Mouse (Mus musculus) urinary bladder, postnatal 36 days (tissue): ENCODE data around the gene Kdm2b.

Experiments
- DNase-seq, 2 experiments: peaks; one replicate each; pipeline ENCODE4 v3.0.0; 2022; ENCODE audit warnings: low spot score in 2 of 2, mixed read lengths in 1 of 2

Kdm2b gene

DNA sequence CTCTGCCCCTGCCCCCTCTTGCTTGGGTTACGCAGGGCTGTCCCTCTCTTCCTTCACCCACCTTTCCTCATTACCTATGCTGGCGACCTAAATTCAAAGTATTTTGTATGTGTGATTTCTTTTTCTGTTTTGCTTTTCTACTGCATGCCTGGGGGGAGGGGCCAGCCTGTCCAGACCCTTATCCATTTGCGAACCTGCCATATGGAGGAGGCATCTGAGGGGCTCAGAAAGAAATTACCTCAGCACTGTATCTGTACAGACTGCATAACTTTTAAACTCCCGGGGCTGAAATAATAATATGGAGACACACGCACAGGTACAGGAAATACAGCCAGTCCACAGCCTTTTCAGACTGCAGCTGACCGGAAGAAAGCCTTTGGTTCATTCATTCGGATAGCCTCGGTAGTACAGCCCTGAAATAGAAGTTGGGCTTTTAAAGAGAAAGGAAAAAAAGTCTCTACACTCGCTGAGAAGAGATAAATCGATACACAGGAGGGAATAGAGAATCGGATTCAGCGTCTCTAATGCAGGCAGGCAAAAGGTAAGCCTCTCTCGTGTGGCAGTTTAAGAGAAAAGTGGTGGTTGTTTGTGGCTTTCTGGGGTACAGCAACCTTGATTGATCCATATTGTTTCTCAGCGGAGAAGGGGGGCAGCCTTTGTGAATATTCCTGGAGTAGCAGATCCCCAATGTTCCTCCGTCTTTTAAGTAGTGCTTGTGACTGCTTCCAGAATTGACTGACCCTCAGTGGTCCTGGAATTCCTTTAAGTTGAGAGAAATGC is at the start of gene Kdm2b:
Kdm2b (minus strand) TSS at position 273 of the 780 bp plus-strand sequence.
- DNase-seq, result no peak

DNA sequence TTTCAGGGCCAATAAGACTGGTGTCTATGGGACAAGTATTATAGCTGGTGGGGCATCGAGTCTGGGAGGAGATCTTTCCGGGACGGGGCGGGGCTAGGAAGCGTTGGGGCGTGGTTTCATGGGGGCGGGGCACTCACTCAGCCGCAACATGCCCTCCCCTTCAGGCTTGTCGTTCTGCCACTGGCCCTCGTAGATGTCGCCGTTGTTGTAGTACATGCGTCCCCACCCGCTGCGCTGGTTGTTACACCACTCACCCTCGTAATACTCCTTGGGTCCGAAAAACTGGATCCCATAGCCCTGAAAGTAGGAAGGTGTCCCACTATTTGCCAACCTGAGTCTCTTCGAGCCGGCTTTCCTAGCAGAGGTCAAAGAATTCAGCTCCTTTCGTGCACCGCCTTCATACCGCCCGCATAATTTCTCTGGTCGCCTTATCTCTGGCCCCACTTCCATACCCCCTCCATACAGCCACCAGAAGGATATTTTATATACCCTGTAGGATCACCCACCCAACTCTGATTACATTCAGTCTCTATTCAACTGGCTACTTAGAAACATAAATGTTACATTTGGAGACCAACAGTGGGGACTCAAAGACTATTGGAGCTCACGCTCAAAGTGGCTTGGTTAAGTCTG is 49.6 kb upstream of the Kdm2b start:
- DNase-seq, result peak; percentile 64 to 84

DNA sequence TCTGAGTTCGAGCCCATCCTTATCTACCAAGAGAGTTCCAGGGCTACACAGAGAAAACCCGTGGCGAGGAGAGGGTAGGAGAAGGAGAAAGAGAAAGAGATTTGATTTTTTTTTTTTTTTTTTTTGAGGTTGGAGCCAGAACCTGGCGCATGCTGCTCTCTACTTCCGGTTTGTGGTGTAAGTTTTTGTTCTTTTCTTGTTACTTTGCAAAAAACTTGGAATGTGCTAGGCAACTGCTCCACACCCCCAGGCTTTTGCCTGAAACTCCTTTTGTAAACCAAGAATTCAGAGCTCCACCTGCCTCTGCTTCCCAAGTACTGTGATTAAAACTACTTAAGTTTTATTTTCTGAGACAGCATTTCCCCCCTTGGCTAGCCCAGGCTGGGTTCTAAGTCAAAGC is 48.5 kb upstream of the Kdm2b start:
- no peak for DNase-seq

DNA sequence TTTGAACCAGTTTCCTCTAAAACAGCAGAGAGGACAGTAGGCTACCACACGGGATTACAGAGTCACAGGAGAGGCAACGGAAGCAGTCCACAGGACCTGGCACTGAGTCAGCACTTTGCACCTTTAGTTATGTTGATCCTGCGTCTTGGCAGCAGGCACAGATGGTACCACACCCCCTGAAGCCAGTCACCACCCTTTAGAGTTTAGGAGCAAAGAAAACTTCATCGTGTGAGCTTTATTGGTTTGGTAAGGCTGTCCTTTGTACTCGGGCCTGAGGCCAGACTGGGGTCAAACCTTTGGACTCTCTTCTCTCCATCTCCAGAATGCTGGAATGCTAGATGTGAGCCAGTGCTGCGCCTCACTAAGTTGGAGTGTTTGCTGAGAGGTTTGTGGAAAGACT is 45.9 kb upstream of the Kdm2b start:
- no peak for DNase-seq

DNA sequence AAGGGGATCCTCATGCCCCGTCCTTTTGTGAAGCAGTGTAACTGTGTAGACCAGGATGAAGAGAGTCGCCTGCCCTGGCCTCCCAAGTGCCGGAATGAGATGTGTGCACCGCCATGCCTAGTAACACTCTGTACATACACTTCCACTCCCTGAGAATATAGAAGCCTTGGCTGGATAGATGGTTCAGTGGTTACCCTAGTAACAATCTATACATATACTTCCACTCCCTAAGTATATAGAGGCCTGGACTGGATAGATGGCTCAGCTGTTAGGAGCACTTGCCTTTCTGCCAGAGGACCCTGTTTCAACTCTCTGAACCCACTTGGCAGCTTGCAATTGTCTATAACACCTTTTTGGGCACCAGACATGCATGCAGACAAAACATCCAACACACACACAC is 45.5 kb upstream of the Kdm2b start:
- DNase-seq, result no peak

DNA sequence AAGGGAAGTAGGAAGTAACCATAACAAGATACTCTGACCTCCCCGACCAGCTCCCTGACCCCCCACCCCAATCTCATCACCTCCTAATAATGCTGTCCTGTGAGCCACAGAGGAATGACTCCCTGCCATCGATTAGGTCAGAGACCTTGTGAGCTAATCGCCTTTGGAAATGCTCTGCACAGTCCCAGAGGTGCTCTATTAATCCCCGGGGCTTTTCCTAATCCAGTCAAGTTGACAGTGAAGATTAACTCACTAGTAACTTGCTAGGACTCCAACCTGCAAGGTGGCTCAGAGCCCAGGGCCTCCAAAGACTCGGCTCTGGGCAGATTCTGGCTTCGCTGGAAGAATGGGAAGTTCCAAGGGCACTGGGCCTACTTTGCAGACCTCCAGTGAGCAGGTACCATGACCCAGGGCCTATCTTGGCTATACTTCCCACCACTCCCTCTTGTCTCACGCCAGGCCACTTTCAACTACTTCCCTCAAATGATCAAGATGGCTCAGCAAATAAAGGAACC is 44.1 kb upstream of the Kdm2b start:
- DNase-seq, result no peak

DNA sequence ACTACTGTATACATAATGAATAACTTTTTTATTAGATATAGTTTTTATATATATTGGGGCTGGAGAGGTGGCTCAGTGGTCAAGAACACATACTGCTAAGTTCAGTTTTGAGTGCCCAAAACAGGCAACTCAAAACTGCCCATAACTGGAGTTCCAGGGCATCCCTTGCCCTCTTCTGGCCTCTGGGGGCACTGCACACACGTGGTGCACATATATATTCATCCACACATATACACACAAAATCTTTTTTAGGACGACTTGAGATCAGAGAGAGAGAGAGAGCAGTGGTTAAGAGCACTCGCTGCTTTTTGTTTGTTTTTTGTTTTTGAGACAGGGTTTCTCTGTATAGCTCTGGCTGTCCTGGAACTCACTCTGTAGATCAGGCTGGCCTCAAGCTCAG is 41.7 kb upstream of the Kdm2b start:
- no peak for DNase-seq

DNA sequence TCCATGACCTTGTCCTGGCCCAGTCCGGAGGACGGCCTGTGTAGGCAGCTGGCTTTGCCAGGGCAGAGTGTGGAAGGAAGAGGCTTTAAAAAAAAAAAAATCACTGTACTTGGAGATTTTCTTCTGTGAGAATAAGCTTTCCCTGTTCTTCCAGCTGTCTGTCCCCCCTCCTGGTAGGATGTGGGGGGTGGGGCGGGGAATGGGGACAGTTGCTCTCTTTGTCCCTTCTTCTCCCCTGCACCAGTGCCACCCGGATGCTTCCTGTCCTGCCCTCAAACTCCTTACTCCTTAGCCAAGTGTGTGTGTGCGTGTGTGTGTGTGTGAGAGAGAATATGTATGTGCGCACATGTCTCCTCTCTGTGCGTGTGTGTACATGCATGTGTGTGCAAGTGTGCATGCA is 40.1 kb upstream of the Kdm2b start:
- no peak for DNase-seq

DNA sequence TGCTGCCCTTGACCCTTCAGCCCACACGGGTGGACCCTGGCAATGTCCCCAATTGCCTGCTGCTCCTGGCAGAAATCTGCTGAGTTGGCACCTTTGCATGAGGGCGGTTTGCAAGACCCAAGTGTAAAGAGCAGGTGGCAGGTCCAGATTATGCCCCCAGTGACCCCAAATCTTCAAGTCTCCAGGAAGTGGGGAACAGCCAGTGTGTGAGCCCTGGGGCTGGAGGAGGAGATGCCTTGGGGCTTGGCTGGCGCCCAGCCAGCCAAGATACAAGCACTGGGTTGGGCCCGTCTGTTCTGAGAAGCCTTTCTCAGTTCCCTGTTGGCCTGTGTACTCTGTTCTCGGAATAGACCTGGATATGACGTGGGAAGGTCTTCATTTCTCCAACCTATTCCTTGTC is 37.8 kb upstream of the Kdm2b start:
- DNase-seq, result no peak

DNA sequence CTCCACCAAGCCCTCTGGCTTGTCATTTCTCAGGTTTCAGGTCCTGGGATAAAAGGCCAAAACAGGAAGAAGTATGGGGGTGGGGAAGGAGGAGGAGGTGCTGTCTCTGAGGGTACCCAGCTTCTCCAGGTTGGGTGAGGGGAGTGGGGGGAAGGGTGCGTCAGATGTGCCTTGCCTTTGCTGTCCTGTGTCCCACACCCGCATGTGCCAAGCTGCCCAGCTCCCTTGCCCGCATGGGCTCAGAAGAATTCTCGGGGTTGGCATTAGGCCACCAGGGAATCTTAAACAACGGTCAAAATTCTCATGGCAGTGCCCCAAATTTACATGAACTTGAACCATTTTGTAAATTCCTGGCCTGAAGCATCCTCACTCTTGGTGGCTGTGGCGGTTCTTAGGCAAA is 36.8 kb upstream of the Kdm2b start:
- DNase-seq, result no peak

DNA sequence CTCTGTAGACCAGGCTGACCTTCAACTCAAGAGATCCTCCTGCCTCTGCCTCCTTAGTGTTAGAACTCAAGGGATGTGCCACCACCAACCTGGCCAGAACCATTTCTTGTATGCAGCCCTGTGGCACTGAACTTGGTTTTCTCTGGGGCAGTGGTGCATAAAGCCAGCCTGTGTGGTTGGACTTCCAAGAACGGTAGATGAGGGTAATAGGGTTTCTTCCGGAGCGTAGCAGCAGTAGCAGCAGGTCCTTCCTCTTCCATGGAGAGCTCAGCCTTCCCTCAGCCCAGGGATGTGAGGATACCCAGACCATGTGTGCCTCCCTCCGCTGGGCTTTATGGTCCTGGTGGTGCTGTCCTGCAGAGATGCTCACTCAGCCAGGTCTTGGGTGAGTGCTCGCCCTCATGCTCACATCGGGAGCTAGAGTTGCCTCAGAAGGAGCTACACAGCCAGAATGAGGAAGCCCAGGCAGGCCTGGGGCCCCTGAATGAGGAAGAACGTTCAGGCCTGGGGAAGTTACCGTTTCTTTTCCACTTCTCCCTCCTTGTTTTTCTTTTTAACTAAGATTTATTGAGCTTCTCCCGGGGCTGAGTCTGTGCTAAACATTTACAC is 35.4 kb upstream of the Kdm2b start:
- no peak for DNase-seq

DNA sequence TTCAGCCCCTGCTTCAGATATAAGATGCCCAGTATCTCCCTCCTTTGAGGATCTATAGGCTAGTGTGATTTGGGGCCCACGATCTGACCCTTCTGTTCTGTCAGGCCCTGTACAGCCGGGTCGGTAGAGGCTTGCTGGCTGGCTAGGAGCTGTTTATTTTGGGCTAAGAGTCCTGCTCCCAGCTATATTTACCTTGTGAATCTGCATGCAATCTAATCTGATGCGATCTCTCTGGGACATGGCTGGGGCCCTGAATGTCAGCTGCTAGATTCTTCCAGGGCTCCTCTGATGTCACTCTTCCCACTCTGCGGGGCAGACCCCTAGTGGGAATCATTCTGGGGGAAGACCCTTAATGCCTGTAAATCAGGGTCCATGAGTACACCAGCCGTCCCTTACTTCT is 34.7 kb upstream of the Kdm2b start:
- DNase-seq, result no peak

DNA sequence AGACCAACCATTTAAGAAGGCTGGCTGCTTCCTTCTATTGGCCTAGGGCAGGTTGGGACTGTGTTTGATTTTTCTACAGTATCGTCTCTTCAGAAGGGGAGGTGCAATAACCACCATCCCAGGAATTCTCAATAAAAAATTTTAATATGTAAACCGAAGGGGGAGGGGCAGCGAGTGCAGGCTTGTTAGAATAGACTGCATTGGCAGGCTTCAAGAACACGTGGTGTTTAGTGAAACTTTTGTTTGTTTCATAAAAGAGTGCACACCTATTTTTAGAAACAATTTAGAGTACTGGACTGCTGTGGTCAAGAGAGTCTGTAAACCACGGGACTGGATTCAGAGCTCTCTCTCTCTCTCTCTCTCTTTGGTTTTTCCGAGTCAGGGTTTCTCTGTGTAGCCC is 33.4 kb upstream of the Kdm2b start:
- DNase-seq, result no peak

DNA sequence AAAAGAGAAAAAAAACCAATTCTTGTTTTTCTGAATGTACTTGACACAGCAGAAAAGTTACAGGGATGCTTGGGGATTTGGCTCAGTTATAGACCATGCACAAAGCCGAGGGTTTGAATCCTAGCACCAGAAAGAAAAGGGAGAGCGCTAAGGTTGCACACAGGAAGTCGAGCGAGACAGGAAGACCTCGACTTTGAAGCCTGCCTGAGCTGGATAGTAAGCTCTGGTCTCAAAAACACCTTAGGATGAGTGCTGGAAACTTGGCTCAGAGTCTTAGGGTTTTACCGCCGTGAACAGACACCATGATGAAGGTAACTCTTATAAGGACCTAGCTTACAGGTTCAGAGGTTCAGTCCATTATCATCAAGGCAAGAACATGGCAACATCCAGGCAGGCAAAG is 31.8 kb upstream of the Kdm2b start:
- DNase-seq, result no peak

DNA sequence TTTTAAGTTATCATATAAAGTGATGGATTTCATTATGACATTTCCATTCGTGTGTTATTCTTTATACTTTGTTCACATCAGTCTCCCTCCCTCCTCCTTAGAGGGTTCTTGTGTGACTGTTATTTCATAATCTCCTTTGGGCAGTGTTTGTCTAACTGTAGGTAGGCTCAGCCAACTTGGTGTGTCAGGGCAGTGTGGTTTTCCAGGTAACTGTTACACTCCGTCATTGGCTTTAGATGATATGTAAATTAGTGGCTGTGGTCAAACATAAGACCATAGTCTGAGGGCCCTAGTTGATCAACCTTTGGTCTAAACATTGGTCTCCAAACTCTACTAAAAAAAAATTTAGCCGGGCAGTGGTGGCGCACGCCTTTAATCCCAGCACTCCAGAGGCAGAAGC is 30.8 kb upstream of the Kdm2b start:
- DNase-seq, result no peak

DNA sequence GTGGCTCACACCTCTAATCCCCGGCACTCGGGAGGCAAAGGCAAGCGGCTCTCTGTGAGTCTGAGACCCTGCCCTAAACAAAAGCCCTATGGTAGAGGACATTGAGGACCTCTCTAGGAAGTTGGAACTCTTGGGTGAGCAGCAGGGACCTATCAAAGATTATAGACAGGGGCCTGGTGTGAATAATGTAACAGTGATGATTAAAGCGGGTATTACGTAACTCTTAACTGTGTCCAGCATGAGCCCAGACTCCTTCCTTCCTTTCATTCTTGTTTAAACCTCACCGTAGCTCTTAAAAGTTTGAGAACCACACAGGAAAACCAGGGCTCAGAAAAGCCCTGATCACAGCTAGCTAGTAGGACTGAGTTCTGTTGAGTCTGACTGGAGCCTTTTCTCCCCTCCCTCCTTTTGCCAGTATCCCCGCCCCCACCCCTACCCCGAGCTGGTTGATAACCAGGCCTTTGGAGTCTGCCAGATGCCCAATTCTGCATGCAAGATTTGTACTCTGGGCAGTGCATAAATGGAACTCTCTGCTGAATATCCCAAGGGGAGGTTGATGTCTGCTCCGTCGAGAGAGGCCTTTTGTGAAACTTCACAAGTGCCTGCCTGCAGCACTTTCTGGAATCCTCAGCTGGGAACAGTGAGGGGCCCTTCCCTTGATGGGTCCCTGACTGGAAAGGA is 29.9 kb upstream of the Kdm2b start:
- no peak for DNase-seq

DNA sequence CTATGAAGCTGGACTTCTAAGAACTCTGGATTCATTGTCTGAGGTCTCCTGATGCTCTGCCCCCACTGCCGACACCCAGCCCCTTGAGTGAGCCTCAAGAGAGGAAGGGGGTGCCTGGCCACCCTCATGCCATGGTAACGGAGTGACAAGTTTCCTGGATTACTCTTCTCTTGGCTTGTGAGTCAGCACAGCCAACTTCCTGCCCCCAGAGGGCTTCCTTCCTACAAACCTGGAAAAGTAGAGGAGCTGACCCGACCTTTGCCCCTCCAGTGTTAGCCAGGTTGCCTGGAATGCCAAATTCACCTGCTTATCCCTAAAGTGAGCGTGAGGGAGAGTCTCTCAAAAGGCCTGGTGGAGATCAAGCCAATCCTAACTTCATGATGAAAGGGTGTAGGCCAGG is 27.9 kb upstream of the Kdm2b start:
- no peak for DNase-seq

DNA sequence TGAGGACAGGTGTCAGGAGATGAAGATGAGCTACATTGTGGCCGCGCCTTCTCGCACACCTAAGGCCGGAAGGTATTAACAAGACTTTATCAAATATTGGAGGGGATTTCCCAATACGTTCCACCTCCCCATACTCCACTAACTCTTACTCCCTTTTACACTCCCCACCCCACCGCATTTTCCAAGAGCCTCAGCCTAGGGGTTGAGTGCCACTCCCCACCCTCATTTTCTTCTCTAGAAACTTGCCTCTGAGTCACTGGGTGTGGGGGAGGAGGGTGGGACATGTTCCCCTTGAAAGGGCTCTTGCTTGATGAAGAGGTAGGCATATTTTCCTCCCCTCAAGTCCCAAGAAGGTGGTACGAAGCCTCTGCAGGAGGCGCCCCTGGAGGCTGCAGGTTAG is 26.3 kb upstream of the Kdm2b start:
- no peak for DNase-seq

DNA sequence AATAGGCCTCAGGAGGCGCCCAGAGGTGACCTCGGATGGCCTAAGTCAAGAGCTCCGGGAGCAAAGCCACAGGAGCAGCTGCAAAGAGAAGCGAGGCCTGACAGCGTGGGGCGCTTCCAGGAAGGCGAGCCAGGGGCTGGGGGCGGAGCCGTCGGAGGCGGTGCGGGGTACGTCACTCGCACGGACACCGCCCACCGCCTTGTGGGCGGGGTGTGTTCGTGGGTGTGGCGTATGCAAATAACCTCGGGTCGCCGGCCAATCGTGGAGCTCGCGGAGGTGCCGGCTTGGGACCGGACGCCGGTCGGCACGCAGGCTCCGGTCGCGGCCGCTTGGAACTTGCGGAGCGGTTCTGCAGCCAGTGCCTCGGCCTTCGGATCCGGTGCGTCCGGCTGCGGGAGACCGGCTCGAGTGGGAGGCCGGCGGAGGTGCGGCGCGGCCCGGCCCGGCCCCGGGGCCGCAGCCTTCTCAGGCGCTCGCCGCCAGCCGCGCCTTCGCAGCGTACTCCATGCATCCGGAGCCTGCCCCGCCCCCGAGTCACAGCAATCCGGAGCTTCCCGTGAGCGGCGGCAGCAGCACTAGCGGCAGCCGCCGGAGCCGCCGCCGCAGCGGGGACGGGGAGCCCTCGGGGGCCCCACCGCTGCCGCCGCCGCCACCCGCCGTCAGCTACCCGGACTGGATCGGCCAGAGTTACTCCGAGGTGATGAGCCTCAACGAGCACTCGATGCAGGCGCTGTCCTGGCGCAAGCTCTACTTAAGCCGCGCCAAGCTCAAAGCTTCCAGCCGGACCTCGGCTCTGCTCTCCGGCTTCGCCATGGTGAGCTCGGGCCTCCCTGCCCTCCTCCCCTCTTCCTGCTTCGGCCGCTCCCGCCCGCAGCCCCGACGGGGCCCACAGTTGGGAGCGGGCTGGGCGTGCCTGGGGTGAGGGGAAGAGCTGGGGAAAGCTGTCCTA is 25.4 kb upstream of the Kdm2b start, which contains the start of gene Orai1:
Orai1 (plus strand) TSS at position 322 of the 949 bp plus-strand sequence.
- peak; percentile 98 to 99 for DNase-seq

DNA sequence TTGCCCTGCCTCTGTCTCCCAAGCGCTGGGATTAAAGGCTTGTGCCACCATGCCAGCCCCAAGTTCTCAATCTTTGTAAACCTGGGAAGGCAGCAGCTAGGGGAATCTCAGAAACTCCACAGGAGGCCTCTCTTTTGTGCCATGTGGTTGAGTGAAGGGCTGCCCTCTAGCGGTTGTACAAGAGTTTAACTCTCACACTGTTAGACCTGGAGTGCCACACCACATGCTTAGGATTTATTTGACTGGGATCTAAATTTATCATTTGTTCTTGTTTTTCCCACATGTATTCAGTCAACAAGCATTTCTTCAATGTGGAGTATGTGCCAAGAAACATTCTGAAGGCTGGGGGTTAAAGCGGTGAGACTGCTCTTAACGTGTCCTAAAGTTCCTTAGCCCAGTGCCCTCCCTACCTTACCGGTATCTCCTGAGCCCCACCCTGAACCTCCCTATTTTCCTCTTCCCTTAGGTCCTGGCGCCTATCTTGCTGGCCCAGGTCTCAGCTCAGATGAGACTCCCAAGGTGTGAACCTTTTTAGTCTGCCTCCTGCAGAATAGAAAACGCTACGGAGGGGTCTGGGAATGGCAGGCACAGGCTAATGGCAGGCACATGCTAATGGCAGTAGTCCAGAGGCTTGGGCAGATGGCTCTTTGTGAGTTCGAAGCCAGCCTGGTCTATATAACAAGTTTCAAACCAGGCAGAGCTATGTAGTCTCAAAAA is 24.1 kb upstream of the Kdm2b start:
- DNase-seq, result peak in 1 of 2 experiments; percentile 63
